Mouse (Mus musculus): ENCODE data around the gene Ifnar1. TPM values are rescaled to one million over a fixed set of nuclear protein-coding genes. Genes with fewer than 3 reads are reported as not detected.
"Not testable (repeated sequence)": the region's sequence is repeated elsewhere in the genome, so short reads cannot be mapped to it uniquely, and the experiment has no call there.

The Ifnar1 gene
- 10 to 100 TPM; 34.9 to 36.9 TPM for total RNA-seq (2021)
- long read RNA-seq, experiment 1, transcript Ifnar1-201 (11 exons, 3,909 nt), result major isoform, 29 of 42 reads
- long read RNA-seq, experiment 1, partial matches to known transcripts, result 5 of 42 reads
- long read RNA-seq, experiment 1, other reads (novel, unspliced or antisense), result 5 of 42 reads
- long read RNA-seq, experiment 2, transcript Ifnar1-201 (11 exons, 3,909 nt), result major isoform, 13 of 24 reads
- long read RNA-seq, experiment 2, partial matches to known transcripts, result 2 of 24 reads
- long read RNA-seq, experiment 2, other reads (novel, unspliced or antisense), result 9 of 24 reads

- peak; percentile 99 for DNase-seq
These were observed at the start of gene Ifnar1 for GRCm38 (mm10) chr16:91484808-91485700. Ifnar1 (plus strand) TSS chr16:91485238.

GRCm38 (mm10) chr16:91438081-91438480 is 47.0 kb upstream of the Ifnar1 start:
- no peak for DNase-seq

- not testable (repeated sequence) for DNase-seq
These were observed 46.4 kb upstream of the Ifnar1 start for GRCm38 (mm10) chr16:91438599-91438998.

GRCm38 (mm10) chr16:91441366-91441765 is 43.7 kb upstream of the Ifnar1 start:
- DNase-seq, result peak; percentile 38

- DNase-seq, result no peak
These were observed 43.2 kb upstream of the Ifnar1 start for GRCm38 (mm10) chr16:91441811-91442240.

- no peak for DNase-seq
These were observed 42.6 kb upstream of the Ifnar1 start for GRCm38 (mm10) chr16:91442446-91442845.

- DNase-seq, result no peak
These were observed 41.8 kb upstream of the Ifnar1 start for GRCm38 (mm10) chr16:91443211-91443611.

- no peak for DNase-seq
These were observed 40.2 kb upstream of the Ifnar1 start for GRCm38 (mm10) chr16:91444847-91445246.

- no peak for DNase-seq
These were observed 39.5 kb upstream of the Ifnar1 start for GRCm38 (mm10) chr16:91445566-91445965.

GRCm38 (mm10) chr16:91446778-91447511 is 38.1 kb upstream of the Ifnar1 start:
- no peak for DNase-seq

- peak; percentile 37 for DNase-seq
These were observed 37.5 kb upstream of the Ifnar1 start for GRCm38 (mm10) chr16:91447512-91447900.

- DNase-seq, result no peak
These were observed 37.0 kb upstream of the Ifnar1 start for GRCm38 (mm10) chr16:91448088-91448487.

GRCm38 (mm10) chr16:91448895-91449294 is 36.1 kb upstream of the Ifnar1 start:
- no peak for DNase-seq

- DNase-seq, result no peak
These were observed 34.6 kb upstream of the Ifnar1 start for GRCm38 (mm10) chr16:91450137-91451064.

- no peak for DNase-seq
These were observed 33.1 kb upstream of the Ifnar1 start for GRCm38 (mm10) chr16:91451949-91452348.

- DNase-seq, result no peak
These were observed 32.6 kb upstream of the Ifnar1 start for GRCm38 (mm10) chr16:91452363-91452896.

GRCm38 (mm10) chr16:91455868-91456267 is 29.2 kb upstream of the Ifnar1 start:
- no peak for DNase-seq

GRCm38 (mm10) chr16:91458301-91458746 is 26.7 kb upstream of the Ifnar1 start:
- no peak for DNase-seq

GRCm38 (mm10) chr16:91458976-91459375 is 26.1 kb upstream of the Ifnar1 start:
- no peak for DNase-seq

GRCm38 (mm10) chr16:91459396-91459795 is 25.6 kb upstream of the Ifnar1 start:
- no peak for DNase-seq

GRCm38 (mm10) chr16:91459841-91460370 is 25.1 kb upstream of the Ifnar1 start:
- DNase-seq, result no peak
